Mouse (Mus musculus): ENCODE data around the gene Saa2. TPM values are rescaled to one million over a fixed set of nuclear protein-coding genes. Genes with fewer than 3 reads are reported as not detected.
A peak's percentile ranks its signal among the peaks of the same experiment; 100 is the strongest.

Saa2 gene
- polyA plus RNA-seq, 1 experiment from 2014 or later = not detected

- Histone ChIP-seq H3K27ac (peak within 1 kb of the TSS; percentile 65), H3K36me3 (ENCODE audit: inconsistent target) (no peaks in the 10 kb centered on the region; the same call in 1 of the 2 replicates), H3K79me2 (ENCODE audit: inconsistent target) (peaks cover 92% of the 10 kb centered on the region), H3K4me3 (ENCODE audit: inconsistent target) (peak within 1 kb of the TSS; percentile 72)
- 2% methylated on average over 61 of the region's 75 CpGs for WGBS (ENCODE audit: missing documents)
Measured at GRCm38 (mm10) chr7:46795287-46796205, 44.0 kb downstream of the Saa2 start, which contains the start of the genes Hps5 and Gtf2h1. Gene Hps5, minus strand, starts transcription at chr7:46796064. Gene Gtf2h1, plus strand, starts transcription at chr7:46796103.

DNA sequence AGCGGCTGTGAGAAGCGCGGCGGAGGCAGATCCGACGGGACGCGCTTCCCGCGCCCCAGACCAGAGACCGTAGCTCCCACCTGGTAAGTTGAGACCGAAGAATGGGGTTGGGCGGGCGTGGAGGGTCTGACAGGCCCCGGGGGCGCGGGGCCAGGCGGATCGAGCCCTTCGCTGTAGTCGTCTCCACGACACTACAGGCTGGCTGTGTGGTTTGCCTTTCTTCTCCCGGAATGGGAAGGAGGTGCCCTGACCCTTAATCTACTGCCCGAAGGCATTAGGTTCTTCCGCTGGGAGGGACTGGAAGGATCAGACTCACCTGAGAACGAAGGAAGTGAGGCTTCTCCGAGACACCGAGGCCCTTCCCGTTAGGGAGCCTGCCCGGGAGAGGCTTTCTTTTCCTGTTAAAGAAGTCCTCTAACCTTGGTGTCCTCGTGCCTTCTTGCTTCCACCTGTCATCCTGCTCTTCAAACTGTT lies 44.7 kb downstream of the Saa2 start:
- Histone ChIP-seq H3K36me3 (ENCODE audit: inconsistent target) (no peaks in the 10 kb centered on the region; the same call in 1 of the 2 replicates), H3K27ac (peak overlapping the region; percentile 65), H3K4me3 (ENCODE audit: inconsistent target) (peak overlapping the region; percentile 72), H3K79me2 (ENCODE audit: inconsistent target) (peaks cover 94% of the 10 kb centered on the region)
- WGBS (ENCODE audit: missing documents) = 2% methylated on average over 31 of the region's 31 CpGs

DNA sequence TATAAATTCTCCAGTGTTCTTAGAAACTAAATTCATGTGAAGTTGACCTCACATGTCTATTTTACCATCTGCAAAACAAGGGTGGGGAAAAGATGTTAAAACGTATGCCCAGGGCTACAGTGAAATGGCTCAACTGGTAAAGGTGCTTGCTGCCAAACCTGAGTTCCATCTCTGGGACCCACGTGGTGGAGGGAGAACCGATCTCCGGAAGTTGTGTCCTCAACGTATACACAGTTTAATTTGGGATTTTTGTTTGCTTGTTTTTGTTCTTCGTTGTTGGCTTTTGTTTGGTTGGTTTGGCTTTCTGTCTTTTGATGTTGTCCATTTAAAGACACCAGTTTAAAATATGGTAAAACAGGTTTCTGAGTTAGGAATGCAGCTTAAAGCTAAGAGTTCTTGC lies 45.2 kb downstream of the Saa2 start:
- H3K79me2 ChIP-seq (ENCODE audit: inconsistent target) = peaks cover 94% of the 10 kb centered on the region
- peak overlapping the region; percentile 65; the same call in 1 of the 2 replicates for H3K27ac ChIP-seq
- H3K4me3 ChIP-seq (ENCODE audit: inconsistent target) = peak overlapping the region; percentile 72
- H3K36me3 ChIP-seq (ENCODE audit: inconsistent target) = peaks cover 5% of the 10 kb centered on the region; the same call in 1 of the 2 replicates
- WGBS (ENCODE audit: missing documents) = 64% methylated on average over 6 of the region's 6 CpGs

Other genes starting within 250 kb of the Saa2 start
- gene Sergef, start 112.0 kb upstream of the Saa2 start, polyA plus RNA-seq (2018) = 7.7 to 12.6 TPM (median 8.8 TPM) in 3 replicates
- not detected in 3 replicates for gene Tph1, start 79.3 kb upstream of the Saa2 start, polyA plus RNA-seq (2018)
- gene Saal1, start 41.1 kb upstream of the Saa2 start, polyA plus RNA-seq (2018) = 2.0 to 3.9 TPM (median 2.7 TPM) in 3 replicates
- gene Saa3, start 36.1 kb upstream of the Saa2 start, polyA plus RNA-seq (2018) = 50.5 to 83.6 TPM (median 73.1 TPM) in 3 replicates
- not detected in 3 replicates for gene Saa4, start 19.2 kb upstream of the Saa2 start, polyA plus RNA-seq (2018)
- gene Saa1, start 8.8 kb upstream of the Saa2 start, polyA plus RNA-seq (2018) = not detected in 3 replicates
- 16.3 to 29.8 TPM (median 23.7 TPM) in 3 replicates for gene Hps5, start 44.3 kb downstream of the Saa2 start, polyA plus RNA-seq (2018)
- gene Gtf2h1, start 44.3 kb downstream of the Saa2 start, polyA plus RNA-seq (2018) = 41.4 to 101 TPM (median 42.4 TPM) in 3 replicates
- 352 to 860 TPM (median 417 TPM) in 3 replicates for gene Ldha, start 89.7 kb downstream of the Saa2 start, polyA plus RNA-seq (2018)
- gene Ldhc, start 109.4 kb downstream of the Saa2 start, polyA plus RNA-seq (2018) = not detected in 3 replicates
- 62.8 to 220 TPM (median 81.4 TPM) in 3 replicates for gene Tsg101, start 168.2 kb downstream of the Saa2 start, polyA plus RNA-seq (2018)
- 6.1 to 6.9 TPM (median 6.4 TPM) in 3 replicates for gene Uevld, start 206.7 kb downstream of the Saa2 start, polyA plus RNA-seq (2018)
- gene Gm9999, start 231.8 kb downstream of the Saa2 start, polyA plus RNA-seq (2018) = not detected in 3 replicates

All from macrophage (primary cell).